Mouse (Mus musculus) natural killer cell, adult 2 months (primary cell): ENCODE measurements around the gene Nol11.
A peak's percentile ranks its signal among the peaks of the same experiment; 100 is the strongest.

Experiments
- DNase-seq, 2 experiments: peaks; one replicate each; pipeline ENCODE4 v3.0.0; 2022; ENCODE audit warnings: low spot score in 2 of 2

Gene Nol11

DNA sequence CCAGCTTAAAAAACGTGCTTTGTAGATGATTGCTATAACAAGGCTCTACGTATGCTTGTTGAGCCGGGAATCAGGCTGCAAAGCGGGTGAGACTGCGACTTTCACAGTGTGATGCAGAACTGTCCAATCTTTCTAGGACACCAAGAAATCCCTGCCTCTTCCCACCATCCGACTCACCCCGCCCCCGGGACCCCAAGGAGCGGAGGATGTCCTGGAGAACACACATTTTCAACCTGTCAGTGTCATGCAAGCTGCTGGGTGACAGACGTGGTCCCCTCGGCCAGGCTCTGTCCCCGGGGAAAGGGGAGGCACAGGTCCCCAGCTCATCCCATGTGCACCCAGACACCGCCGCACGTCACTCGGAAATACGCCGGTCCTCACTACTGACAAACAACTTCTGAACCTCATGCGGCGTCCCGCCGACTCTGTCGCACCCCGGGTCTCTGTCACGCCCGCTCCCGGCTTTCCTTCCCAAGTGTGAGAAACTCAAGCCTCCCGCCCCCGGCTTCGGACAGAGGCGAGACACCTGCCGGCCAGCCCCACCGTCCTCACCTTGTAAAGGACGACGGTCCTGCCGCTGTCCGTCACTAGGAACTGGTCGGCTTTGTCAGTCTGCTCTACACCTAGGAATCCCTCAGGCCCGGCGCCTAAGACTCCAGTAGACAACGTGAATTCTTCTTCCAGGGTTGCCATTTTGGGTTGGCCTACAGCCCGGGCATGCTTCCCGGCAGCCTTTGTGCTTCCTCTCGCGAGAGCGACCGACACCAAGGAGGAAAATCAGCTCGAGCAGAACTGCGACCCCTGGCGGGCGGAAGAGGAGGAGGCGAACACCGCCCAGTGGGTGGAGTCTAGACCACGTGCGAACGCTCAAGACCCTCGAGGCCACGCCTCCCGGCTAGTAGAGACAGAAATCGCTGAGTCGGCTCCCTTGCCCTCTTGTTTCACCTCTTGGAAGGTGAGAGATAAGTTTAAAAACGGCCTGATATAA is at the start of gene Nol11:
Gene Nol11, minus strand, starts transcription at position 817 of the 988 bp plus-strand sequence.
- DNase-seq, result peak; percentile 98 to 99

DNA sequence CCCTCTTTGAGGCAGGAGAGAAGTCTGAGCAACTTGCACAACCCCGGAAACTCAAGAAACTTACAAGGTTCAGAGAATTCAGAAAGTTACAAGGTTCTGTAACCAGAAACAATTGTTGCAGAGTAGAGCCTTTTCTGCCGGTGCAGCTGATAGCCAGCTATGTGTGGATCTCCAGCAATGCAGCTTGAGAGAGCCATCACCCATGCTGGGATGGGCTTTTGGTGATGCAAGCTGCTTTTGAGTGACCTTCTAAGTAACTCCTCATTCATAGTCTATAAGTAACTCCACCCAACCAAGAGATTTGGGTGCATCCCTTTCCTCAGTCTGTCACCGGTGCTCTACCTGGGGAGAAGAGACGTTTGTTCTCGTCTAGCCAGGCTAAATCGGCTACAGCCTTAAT is 49.3 kb upstream of the Nol11 start:
- no peak for DNase-seq

DNA sequence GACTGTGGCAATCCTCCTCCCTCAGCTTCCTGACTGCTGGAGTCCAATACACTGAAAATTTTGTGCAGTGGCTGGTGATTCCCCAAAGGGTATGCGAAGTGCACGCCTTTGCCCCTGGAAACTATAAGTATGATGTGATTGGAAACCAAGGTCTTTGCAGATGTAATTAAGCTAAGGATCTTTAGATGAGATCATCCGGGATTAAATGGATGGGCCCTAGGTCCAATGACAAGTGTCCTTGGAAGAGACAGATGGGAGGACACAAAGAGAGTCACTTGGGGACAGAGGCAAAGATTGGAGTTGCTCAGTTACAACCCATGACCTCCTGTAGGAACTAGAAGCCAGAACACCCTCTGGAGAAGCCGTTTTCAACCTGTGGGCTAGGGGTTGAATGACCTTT is 48.4 kb upstream of the Nol11 start:
- DNase-seq, result no peak

DNA sequence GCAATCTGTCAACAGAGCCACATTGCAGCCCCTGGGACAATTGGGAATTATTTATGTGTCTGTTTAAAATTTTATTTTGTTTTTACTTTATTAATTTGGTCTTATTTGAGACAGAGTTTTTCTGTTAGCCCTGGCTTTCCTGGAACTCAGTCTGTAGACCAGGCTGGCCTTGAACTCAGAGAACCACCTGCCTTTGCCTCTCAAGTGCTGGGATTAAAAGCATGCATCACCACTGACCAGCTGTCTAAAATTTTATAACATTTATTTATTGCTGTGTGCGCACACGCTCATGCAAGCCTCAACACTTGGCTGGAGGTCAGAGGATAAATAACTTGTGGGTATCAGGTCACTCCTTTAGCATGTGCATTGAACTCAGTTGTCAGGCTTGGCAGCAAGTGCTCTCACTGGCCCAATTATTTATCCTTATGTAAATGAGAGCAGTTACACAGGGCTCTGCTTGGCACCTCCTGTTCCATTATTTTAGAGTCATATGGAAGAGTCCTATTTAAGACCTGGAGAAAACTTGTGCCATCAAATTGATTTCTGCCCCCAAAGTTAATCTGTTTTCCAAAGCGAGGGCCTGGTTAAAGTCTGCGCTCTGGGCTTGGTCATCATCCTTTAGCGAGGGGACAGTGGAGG is 44.2 kb upstream of the Nol11 start:
- DNase-seq, result no peak

DNA sequence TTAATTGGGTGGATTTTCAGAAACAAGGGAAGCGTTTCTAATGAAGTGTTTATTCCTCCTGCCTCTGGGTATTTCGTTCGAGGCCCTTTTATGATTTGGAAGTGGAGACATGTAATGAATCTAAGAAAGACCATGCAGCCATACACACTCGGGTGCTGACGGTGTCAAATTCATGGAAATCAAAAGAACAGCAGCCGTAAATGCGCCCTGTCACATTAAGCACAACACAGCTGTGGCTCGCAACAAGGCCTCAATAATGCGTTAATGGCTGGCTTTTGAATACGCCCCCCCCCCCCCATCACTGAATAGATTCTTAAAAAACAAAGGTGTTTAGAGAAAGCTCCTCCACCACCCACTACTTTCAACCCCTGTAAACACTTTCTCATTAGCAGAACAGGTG is 40.9 kb upstream of the Nol11 start:
- no peak for DNase-seq

DNA sequence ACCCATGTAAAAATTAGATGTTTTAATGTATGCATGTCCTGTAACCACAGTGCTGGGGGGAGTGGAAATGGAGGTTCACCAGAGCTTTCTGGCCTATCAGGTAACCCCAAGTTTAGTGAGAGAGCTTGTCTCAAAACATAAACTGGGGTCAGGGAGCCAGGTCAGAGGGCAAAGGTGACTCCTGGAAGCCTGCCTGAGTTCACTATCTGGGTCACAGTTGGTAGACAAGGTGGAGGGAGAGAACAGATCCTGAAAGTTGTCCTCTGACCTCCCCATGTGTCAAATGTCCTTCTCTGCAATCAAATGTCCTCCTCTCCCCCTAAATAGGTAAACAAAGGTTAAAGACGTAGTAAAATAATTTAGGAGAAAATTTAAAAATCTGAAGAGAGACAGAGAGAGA is 37.2 kb upstream of the Nol11 start:
- DNase-seq, result no peak

DNA sequence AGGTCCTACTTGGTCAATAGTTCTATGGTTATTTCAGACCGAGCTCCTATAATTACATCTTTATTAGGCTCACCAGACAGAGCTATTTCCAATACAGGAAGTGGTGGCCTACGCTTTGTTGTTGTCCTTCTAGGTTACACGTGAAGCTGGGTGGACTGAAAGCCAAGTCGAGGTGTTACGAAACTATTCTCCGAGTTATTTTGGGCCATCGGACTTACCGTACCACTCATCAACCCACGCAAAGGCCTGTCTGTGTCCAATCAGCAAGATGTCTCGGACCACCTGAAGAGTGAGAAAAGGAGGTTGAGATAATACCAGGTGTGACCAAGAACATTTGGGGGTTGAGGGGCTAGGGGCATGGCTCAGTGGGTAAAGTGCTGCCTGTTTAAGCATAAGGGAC is 36.8 kb upstream of the Nol11 start:
- no peak for DNase-seq

DNA sequence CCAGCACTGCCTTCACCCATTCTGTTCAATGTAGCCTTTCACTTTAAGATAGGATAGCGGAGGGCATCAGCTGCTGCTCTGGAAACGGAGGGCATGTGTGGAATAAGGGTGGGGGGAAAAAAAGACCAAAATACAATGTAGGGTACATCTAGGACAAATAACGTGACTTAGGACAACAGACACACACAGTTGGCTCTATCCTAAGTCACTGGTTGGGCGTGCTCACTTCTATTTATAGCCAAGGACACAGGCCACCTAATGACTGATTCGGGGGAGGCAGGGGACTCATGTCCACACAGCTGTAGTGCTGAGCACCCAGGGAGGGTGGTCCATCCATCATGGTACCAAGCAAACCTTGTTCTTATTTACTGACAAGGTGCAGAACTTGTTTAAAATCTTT is 36.1 kb upstream of the Nol11 start:
- no peak for DNase-seq

DNA sequence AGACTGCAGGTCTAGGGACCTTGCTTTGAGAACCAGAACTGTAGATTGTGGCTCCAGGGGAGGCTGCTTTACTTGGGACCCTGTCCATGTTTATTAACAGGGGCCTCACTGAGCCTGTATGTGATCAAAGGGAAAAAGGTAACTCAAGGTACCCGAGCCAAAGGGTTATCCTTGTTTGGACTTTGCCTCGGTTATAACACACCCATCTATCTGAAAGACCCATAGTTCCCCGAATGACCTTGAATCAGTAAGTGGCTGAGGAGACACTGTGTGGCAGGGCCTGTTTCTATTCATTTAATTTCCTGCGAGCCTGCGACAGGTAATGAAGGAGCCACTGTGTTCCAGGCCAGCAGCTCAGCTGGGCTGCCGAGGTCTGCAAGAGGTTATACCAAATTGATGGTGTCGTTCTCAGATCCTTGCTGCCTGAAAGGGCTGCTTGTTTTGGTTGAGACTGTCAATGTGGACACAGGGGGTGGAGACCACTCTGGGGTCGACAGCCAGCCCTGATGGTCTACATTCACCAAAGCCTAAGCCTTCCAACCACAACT is 34.6 kb upstream of the Nol11 start:
- DNase-seq, result no peak

DNA sequence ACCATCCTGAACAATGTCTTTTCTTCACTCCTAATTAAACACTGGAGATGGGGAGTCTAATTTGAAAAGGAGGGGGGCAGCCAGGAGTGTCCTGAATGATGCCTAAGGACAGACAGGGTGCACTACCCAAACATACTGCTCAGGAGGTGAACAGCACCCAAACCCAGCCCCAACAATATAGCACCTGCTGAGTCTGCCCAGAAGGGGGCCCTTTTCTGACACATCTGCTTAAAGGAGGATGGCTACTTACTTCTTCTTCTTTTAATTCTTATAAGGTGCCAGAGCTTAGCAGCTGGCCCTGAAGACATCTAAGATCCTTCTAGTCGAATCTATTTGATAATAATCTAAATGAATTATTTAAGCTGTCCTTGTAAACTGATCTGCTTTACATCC is 34.0 kb upstream of the Nol11 start:
- DNase-seq, result peak in 1 of 2 experiments; percentile 5

DNA sequence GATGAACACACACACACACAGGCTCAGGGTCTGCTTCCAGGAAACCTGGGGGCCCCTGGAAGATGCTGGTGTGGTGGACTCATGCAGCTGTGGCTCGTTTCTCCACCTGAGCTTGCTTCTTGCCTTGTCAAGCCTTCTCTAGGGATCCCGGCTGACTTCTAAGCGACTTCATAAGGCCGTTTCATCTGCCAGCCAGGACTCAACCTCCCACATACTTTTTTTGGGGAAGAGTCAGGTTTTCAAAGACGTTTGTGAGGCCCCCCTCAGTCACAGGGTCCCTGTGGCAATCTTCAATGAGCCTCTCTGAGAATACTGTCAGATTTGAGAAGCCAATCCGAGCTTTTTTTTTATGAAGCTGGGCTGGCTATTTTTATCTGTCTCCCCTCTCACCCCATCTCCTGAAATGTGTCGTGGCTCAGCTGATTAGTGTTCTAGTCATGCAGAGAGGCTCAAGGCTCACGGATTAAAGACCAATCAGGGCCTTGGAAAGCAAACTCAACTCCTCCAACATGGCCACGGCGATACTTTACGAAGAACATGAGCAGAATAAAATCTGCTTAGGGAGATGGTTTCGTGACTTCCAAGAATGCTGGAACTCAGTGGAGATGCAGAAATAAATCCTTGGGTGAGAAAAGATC is 33.5 kb upstream of the Nol11 start:
- DNase-seq, result no peak

DNA sequence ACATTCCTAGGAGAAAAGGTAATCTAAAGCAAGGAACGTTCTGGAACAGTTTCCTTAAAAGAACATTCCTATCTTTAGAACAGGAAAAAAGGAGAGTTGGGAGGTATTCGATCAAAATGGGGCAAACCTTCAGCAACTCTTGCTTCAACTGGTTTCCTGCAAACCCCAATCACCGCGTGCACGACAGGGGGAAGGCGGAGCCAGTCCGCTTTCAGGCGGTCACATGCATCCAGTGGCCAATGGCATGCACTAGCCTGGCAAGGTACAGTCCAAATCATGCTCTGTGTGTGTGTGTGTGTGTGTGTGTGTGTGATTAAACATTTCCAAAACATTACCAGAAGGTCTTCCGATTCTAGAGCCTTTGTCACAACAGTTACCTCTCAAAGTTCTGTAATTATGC is 25.9 kb upstream of the Nol11 start:
- no peak for DNase-seq

DNA sequence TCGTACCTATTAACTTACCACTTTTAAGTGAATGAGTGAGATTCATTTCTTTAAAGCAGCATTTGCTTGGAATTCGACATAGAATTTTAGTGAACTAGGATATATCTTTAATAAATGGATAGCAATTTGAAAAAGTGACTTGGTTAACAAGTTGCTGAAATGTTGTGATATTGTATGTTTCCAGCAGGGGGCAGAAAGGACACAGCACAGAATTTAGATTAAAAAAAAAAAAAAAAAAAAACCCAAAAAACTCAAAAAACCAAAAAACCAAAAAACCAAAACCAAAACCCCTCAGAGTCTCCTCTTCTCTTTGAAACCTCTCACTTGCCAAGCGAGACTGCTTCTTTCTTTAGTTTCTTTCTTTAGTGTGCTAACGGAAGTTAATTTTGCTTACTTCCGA is 24.6 kb upstream of the Nol11 start:
- no peak for DNase-seq

DNA sequence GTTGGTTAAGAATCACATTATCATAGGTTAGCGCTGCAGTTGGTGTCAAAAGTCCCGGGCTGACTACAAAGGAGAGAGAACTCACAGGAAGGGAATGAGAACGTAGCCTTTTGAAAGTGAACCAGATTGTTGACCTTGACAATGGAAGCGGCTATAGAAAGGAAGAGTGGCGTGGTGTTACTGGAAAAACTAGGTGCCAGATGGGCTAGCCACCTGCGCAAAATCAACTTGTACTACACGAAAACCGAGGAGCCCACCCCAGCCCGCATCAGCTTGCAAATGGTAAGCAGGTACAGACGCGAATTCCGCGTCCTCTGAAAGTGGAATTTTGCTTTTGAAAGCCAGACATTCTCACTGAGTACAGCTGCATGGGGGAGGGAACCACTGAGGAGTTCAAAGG is 20.6 kb upstream of the Nol11 start:
- no peak for DNase-seq

DNA sequence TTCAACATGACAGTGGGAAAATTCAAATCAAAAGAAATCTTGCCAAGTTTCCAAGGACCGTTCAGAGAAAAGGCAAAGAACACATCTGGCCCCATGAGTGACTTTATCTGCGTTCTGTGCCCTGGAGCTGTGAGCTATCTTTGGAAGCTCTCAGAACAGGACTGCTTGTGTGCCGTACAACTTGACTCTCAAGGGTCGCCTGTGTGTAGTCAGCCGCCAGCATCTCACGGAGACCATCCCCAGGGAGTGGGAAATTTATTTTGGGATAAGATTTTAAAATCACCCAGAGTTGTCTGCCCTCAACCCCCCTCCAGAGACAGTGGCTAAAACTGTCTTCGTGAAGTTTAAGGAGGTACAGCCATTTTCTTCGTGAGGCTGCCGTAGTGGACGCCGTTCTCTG is 12.6 kb upstream of the Nol11 start:
- no peak for DNase-seq

DNA sequence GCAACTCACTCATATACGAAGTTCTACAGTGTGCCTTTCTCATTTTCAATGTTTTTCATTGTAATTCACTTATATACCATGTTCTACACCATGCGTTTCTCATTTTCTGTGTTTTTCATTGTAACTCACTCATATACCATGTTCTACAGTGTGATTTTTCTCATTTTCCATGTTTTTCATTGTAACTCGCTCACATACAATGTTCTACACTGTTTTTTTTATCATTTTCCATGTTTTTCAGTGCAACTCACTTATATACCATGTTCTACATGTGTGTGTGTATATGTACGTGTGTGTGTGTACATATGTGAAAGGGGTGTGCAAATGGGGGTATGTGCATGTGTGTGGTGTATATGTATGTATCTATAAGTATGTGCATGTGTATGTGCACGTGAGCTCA is 10.1 kb upstream of the Nol11 start:
- DNase-seq, result no peak

DNA sequence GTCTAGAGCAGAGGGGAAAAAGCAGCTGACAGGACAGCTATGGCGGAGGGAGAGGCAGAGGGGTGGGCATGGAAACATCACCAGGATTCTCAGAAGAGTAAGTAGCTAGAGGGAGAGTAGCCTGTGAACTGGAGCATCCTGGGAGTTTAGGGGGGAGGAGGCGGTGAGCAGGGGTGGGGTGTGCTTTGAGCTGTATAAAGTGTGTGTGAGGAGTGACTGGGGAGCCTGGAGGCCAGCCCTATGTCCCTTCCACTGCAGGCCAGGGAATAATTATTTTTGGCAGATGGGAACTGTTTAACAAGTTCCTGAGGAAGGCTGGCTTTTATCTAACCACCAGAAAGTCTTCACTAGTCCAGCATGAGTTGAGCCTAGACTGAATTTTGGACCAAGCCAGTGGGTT is 6.2 kb upstream of the Nol11 start:
- DNase-seq, result no peak

DNA sequence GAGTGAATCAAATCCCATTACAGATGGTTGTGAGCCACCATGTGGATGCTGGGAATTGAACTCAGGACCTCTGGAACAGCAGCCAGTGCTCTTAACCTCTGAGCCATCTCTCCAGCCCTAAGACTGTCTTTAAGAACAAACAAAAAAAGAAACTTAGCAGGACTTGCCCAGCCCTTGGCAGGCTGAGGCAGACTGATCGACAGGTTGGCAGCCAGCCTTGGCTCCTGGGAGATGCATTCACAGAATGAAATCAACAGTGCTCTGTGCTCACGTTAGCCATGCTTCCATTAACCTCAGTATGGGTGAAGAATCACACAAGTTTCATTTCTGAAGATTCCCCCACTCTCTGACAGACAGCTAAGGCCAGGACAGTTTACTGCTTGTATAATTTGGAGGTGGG is 1.2 kb upstream of the Nol11 start:
- DNase-seq, result no peak

DNA sequence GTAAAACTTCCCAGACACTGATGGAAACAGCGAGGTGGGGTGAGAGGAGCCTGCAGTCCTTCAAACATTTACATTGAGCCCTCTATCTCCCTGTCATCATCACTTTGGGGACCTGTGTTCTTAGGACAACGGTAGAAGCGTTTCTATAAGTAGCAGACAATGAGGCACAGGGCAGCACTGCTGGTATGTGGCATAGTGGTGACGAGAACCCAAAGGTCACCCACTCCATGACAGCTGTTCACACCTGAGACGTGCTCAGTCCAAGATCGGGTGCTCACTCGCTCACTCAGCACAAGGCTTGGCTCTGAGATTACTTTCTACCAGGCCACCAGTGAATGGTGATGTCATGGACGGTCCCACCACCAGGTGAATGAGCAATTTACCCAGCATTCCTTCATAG is 5.4 kb downstream of the Nol11 start:
- DNase-seq, result no peak

DNA sequence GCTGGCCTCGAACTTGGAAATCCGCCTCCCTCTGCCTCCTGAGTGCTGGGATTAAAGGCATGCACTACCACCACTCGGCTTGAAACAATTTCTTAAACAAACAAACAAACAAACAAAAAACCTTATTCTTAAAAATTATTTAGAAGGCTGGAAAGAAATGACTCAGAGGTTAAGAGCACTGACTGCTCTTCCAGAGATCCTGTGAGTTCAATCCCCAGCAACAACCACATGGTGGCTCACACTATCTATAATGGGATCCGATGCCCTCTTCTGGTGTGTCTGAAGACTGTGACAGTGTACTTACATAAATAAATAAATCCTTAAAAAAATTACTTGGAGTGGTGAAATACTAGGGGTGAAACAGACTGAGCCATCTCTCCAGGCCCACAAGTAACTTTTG is 28.0 kb downstream of the Nol11 start:
- no peak for DNase-seq

DNA sequence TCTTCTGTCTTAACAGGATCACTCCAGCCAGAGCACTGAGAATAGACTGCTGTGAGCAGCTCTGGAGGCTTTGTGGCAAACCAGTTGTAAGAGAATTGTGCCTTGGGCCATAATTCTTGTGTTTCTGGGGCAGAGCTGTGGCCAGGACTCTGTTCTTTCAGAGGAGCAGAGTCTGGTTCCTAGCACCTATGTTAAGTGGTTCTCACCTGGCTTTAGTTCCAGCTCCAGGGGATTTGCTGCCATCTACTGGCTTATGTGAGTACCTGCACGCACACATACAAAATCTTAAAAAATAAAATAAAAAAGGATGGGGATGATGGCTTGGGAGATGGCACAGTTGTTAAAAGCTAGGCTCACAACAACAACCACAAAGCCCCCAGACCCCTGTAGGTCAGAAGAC is 30.1 kb downstream of the Nol11 start:
- peak in 1 of 2 experiments; percentile 26 for DNase-seq

DNA sequence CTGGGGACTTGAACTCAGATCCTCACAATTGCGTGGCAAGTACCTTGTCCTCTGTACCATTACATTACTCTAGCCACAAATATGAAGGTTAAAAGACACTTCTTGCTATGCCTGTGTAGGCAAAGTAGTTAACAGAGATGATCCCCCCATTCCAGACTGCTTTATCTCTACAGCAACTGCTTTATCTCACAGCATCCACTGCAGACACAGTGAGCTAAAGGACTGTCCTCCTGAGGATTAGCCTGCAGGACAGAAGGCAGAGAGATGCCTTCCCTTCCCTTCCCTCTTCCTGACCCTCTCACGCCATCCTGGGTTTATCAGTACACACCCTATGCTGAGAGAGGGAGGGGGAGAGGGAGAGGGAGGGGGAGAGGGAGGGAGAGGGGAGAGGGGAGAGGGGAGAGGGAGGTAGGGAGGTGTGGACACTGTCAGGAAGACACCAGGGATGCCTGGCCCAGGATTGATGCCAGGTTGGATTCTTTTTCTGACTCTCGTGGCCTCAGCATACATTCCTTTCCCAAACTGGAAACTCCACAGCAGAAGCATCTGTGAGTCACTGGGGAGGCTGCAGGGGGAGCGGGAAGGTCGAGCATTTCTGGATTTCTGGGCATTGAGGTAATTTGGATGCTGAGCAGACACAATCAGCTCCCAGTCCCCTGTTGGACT is 32.1 kb downstream of the Nol11 start:
- no peak for DNase-seq
